Mouse (Mus musculus): Measurements from ENCODE around the gene Hist1h3h. TPM values are rescaled to one million over a fixed set of nuclear protein-coding genes. Genes with fewer than 3 reads are reported as not detected.
"Not testable (repeated sequence)": the region's sequence is repeated elsewhere in the genome, so short reads cannot be mapped to it uniquely, and the experiment has no call there.

Hist1h3h gene
- polyA plus RNA-seq, 1 experiment from 2014 or later = 15.7 TPM

GRCm38 (mm10) chr13:21718381-21719080 is 1.1 kb downstream of the Hist1h3h start:
- Histone ChIP-seq H3K36me3 (no peaks in the 10 kb centered on the region), H3K27ac (peak overlapping the region; percentile 96), H3K27me3 (ENCODE audit: insufficient read depth, poor library complexity, severe bottlenecking) (no peaks in the 10 kb centered on the region), H3K4me3 (peak overlapping the region; percentile 58), H3K4me1 (replicated peaks) (peaks cover 54% of the 10 kb centered on the region), H3K9me3 (no peaks in the 10 kb centered on the region)
- peak; percentile 25 for DNase-seq (ENCODE audit: low spot score)
- WGBS = 62% methylated on average over 4 of the region's 4 CpGs

GRCm38 (mm10) chr13:21721107-21721756 is 3.8 kb downstream of the Hist1h3h start:
- not testable (repeated sequence) for H3K27me3 ChIP-seq (ENCODE audit: insufficient read depth, poor library complexity, severe bottlenecking); H3K36me3 ChIP-seq; H3K9me3 ChIP-seq
- WGBS = 2% methylated on average over 25 of the region's 44 CpGs
- Histone ChIP-seq H3K4me3 (peak overlapping the region; percentile 52), H3K4me1 (replicated peaks) (peaks cover 45% of the 10 kb centered on the region), H3K27ac (peak overlapping the region; percentile 96)
- DNase-seq (ENCODE audit: low spot score) = peak; percentile 15

GRCm38 (mm10) chr13:21721757-21722372 is 4.4 kb downstream of the Hist1h3h start, which contains the start of gene Hist1h2bm:
Gene Hist1h2bm (plus strand): TSS chr13:21722044.
- H3K4me1 ChIP-seq (replicated peaks) = peaks cover 45% of the 10 kb centered on the region
- peak within 1 kb of the TSS; percentile 96 for H3K27ac ChIP-seq
- not testable (repeated sequence) for H3K9me3 ChIP-seq; H3K36me3 ChIP-seq; H3K27me3 ChIP-seq (ENCODE audit: insufficient read depth, poor library complexity, severe bottlenecking)
- WGBS = under 1% methylated on average over 37 of the region's 37 CpGs
- H3K4me3 ChIP-seq = peak within 1 kb of the TSS; percentile 52
- DNase-seq (ENCODE audit: low spot score) = peak; percentile 81

- Histone ChIP-seq H3K4me3 (peak overlapping the region; percentile 52), H3K27me3 (ENCODE audit: insufficient read depth, poor library complexity, severe bottlenecking) (no peaks in the 10 kb centered on the region), H3K9me3 (no peaks in the 10 kb centered on the region), H3K36me3 (no peaks in the 10 kb centered on the region), H3K4me1 (replicated peaks) (peaks cover 48% of the 10 kb centered on the region), H3K27ac (peak overlapping the region; percentile 91)
- DNase-seq (ENCODE audit: low spot score) = peak; percentile 35
- WGBS = 3% methylated on average over 11 of the region's 11 CpGs
These were observed 5.0 kb downstream of the Hist1h3h start for GRCm38 (mm10) chr13:21722373-21722925.

- Histone ChIP-seq H3K9me3 (no peaks in the 10 kb centered on the region), H3K27me3 (ENCODE audit: insufficient read depth, poor library complexity, severe bottlenecking) (no peaks in the 10 kb centered on the region), H3K4me1 (replicated peaks) (peaks cover 52% of the 10 kb centered on the region), H3K36me3 (no peaks in the 10 kb centered on the region), H3K27ac (peak overlapping the region; percentile 91), H3K4me3 (peak overlapping the region; percentile 52)
- DNase-seq (ENCODE audit: low spot score) = peak; percentile 34
- WGBS = 32% methylated on average over 5 of the region's 5 CpGs
These were observed 5.8 kb downstream of the Hist1h3h start for GRCm38 (mm10) chr13:21722993-21723836.

GRCm38 (mm10) chr13:21727948-21728572 is 10.6 kb downstream of the Hist1h3h start:
- no peaks in the 10 kb centered on the region for H3K36me3 ChIP-seq
- DNase-seq (ENCODE audit: low spot score) = no peak

GRCm38 (mm10) chr13:21729544-21729943 is 12.1 kb downstream of the Hist1h3h start:
- DNase-seq (ENCODE audit: low spot score) = no peak
- WGBS = 56% methylated on average over 1 of the region's 1 CpGs
- H3K4me1 ChIP-seq (replicated peaks) = peaks cover 32% of the 10 kb centered on the region
- no peaks in the 10 kb centered on the region for H3K36me3 ChIP-seq
- H3K4me3 ChIP-seq = no peak overlapping the region
- no peak overlapping the region for H3K27ac ChIP-seq
- H3K27me3 ChIP-seq (ENCODE audit: insufficient read depth, poor library complexity, severe bottlenecking) = no peaks in the 10 kb centered on the region
- no peaks in the 10 kb centered on the region for H3K9me3 ChIP-seq

More at GRCm38 (mm10) chr13:21727948-21728572, 10.6 kb downstream of the Hist1h3h start:
- no peak overlapping the region for H3K4me3 ChIP-seq
- no peaks in the 10 kb centered on the region for H3K9me3 ChIP-seq
- WGBS = 22% methylated on average over 11 of the region's 11 CpGs
- H3K4me1 ChIP-seq (replicated peaks) = peaks cover 21% of the 10 kb centered on the region
- H3K27me3 ChIP-seq (ENCODE audit: insufficient read depth, poor library complexity, severe bottlenecking) = no peaks in the 10 kb centered on the region
- H3K27ac ChIP-seq = peak overlapping the region; percentile 81

- 67% methylated on average over 5 of the region's 5 CpGs for WGBS
These were observed 16.0 kb downstream of the Hist1h3h start for GRCm38 (mm10) chr13:21733466-21733865.

GRCm38 (mm10) chr13:21734010-21734905 is 16.8 kb downstream of the Hist1h3h start:
- H3K4me3 ChIP-seq = peak overlapping the region; percentile 59
- DNase-seq (ENCODE audit: low spot score) = peak; percentile 83
- H3K36me3 ChIP-seq = no peaks in the 10 kb centered on the region
- H3K4me1 ChIP-seq (replicated peaks) = peaks cover 20% of the 10 kb centered on the region
- H3K27me3 ChIP-seq (ENCODE audit: insufficient read depth, poor library complexity, severe bottlenecking) = no peaks in the 10 kb centered on the region
- peak overlapping the region; percentile 99 for H3K27ac ChIP-seq
- no peaks in the 10 kb centered on the region for H3K9me3 ChIP-seq
- under 1% methylated on average over 21 of the region's 21 CpGs for WGBS

More at GRCm38 (mm10) chr13:21733466-21733865, 16.0 kb downstream of the Hist1h3h start:
- Histone ChIP-seq H3K27me3 (ENCODE audit: insufficient read depth, poor library complexity, severe bottlenecking) (no peaks in the 10 kb centered on the region), H3K4me3 (peak overlapping the region; percentile 59; the same call in 1 of the 2 replicates), H3K36me3 (no peaks in the 10 kb centered on the region), H3K27ac (peak overlapping the region; percentile 99), H3K4me1 (replicated peaks) (peaks cover 20% of the 10 kb centered on the region), H3K9me3 (no peaks in the 10 kb centered on the region)
- DNase-seq (ENCODE audit: low spot score) = peak; percentile 53

- not testable (repeated sequence) for H3K27me3 ChIP-seq (ENCODE audit: insufficient read depth, poor library complexity, severe bottlenecking); H3K9me3 ChIP-seq; H3K36me3 ChIP-seq
- Histone ChIP-seq H3K27ac (peak within 1 kb of the TSS; percentile 99), H3K4me3 (peak within 1 kb of the TSS; percentile 59), H3K4me1 (replicated peaks) (peaks cover 20% of the 10 kb centered on the region)
- WGBS = under 1% methylated on average over 49 of the region's 56 CpGs
- peak; percentile 95 for DNase-seq (ENCODE audit: low spot score)
These were observed 17.7 kb downstream of the Hist1h3h start, which contains the start of gene Hist1h4j for GRCm38 (mm10) chr13:21734906-21735767. Gene Hist1h4j (plus strand): TSS chr13:21735064.

Measured in hindbrain, embryonic 10.5 days (tissue).